Mouse (Mus musculus) urinary bladder, postnatal 14 days (tissue): ENCODE measurements around the gene Hoxa10.

Experiments
- DNase-seq: peaks from one replicate; pipeline ENCODE4 v3.0.0; 2021; ENCODE audit warnings: low spot score

Hoxa10 gene

DNA sequence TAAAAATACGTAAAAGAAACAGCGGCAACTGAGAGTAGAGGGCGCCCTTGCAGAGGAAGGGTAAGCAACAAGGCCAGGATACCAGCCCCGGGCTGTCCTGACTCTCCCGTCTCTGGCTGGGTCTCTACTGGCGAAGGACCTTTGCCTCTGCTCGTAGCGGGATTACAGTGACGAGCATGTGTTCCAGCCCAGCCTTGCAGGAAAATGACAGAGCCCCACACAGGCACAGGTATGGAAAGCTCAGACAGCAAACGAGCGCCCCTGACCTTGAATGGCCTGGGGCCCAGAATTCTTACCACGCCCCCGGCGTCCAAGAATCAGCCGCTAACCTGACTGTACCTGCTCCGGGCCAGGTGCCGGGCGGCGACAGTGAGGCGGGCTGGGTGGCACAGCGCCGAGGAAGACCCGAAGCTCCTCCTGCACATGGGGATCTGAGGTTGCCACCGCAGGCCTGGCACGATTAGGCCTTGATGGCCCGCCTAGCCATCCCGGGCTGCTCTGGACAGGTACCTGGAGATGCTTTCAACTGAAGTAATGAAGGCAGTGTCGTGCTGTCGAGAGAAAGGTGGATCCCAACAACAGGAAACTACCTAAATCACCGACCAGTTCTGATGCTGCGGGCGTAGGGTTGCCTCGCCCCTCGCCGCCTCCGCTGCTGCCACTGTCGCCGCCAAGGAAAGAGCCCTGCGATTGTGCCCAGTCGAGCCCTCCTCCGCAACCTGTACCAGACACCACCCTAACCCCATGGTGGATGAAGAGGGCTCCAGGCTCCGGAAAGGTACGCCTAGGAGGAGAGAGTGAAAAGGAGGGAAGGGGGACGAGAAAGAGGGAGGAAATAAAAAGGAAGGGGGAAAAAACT, 10.9 kb downstream of the Hoxa10 start:
- DNase-seq: no peak

DNA sequence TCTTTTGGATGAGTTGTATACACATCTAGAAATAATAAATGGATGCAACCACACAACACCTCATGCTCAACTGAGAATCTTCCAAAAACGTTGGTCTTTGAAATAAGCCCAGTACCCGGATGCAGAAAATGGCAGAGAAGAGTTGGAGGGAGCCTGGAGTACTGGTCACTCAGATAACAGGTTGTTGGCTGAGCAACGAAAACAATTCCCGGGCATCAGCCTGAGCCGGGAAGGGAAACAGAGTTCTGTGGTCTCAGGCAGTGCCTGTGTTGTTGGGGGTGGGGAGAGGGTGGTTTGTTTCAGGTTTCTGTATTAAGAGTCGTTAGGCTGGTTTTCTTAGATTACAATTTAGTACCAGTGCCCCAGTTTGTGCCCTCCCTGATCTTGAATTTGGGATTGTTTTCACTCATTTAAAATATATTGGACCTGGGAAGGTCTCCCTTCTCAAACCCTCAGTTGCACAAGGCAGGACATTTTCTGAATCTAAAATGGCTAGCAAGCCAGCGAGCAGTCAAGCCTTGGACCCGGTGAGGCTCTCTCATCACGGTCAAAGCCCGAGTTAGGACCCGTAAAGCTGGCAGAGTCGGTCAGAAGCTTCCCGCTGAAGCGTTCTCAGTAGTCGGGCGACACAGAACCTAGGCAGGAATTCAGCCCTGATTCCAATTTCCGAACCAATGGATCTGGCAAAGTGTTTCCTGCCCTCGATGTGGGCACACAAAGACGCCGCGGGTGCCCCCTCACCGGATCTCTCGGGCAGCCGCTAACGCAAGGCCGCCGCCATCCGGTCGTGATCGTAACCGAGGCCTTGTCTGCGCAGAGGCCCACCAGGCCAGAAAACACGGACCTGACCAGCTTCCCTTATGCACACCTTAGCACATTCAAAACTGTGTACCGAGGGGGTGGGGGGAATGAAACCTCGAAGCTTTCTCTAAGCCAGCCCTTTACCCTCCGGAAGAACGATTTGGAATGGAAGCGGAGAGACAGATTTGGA, 11.9 kb downstream of the Hoxa10 start:
- no peak for DNase-seq

DNA sequence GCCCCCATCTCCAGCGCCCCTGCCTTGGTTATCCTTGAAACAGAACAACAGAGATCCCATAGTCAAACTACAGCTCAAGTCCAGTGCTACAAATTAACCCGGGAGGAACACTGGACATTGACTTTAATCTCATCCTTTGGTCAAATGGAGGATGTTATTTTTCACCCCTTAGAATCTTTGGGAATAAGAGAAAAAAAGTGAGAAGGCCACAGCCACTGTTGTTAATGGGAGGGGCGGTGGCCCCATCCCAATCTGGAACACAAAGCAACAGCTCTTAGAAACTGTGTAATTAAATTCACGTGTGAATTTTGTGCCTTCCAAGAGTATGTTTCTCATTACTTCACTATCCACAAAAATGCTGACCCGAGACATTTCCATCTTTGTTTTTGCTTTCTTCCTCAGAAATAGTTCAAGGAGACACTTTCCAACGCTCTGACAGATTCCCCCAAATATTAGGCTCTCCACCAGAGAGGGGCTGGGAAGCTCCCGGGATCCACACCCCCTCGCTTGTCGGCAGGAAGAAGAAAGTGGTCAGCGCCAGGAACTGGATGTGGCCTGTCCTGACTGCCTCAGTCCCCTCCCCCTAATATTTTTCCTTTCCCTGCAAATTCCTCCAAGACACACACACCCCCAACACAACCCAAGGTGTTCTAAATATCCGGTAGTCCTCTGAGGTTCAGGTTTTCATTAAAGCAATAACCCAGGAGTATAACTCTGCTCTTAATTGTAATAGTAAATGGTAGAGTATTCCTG, 13.0 kb downstream of the Hoxa10 start:
- no peak for DNase-seq

DNA sequence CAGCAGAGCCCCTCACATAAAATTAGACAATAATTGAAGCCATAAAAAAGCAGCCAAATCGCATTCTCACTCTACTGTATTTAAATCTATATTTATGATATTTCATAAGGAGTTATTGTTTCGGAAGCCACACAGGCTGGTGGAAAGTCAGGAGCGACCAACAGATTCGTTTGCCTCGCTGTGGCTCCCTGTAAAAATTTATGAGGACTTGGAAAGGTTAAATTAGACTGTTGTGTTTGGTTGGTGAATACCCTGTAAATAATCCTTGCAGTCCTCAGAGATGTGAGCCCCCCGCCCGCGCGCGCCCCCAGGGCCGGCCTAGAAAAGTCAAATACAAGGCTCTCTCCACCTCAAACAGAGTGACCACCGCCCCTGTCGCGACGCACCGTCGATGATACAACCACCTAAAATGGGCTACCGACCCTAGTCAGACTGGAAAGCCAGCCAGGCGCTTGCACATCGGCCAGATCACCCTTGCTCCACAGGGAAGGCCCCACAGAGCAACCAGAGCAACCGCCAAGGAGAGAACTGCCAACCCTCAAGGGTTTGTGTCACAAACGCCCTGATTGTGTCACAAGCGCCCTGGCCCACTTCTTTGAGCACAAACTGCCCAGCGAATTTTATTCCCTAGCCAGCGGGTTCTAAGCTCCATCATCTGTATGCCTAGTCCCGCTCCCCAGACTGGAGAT, 13.9 kb downstream of the Hoxa10 start:
- DNase-seq: peak; percentile 42

DNA sequence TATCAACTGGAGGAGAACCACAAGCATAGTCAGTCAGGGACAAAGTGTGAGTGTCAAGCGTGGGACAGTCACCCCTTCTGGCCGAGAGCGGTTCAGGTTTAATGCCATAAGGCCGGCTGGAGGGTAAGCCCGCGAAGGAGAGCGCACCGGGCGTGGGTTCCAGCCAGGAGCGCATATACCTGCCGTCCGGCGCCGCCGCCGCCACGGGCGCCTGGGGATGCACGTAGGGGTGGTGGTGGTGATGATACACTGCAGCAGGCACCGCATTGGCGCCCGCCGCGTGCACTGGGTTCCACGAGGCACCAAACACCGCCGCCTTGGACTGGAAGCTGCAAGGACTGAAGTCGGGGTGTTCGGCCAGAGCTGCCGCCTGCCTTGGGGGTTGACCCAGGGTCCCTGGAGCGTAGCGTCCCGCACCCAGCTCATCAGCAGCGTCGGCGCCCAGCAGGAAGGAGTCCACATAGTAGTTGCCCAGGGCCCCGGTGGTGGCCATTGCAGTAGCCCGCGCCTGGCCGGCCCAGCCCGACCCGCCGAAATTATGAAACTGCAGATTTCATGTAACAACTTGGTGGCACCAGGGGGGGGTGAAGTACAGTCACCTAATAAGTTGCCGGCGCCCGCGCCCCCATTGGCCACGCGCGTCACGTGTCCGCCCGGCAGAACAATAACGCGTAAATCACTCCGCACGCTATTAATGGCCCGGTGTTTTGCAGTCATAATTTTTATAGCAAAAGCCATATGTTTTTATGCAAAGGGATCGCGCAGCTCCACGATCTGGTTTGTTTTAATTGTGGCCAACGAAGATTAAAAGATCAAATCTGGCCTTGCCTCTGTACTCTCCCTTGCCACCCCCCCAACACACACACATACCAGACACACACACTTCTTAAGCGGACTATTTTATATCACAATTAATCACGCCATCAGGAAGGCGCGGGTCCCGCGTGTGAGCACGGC, 14.8 kb downstream of the Hoxa10 start:
- peak; percentile 92 for DNase-seq

DNA sequence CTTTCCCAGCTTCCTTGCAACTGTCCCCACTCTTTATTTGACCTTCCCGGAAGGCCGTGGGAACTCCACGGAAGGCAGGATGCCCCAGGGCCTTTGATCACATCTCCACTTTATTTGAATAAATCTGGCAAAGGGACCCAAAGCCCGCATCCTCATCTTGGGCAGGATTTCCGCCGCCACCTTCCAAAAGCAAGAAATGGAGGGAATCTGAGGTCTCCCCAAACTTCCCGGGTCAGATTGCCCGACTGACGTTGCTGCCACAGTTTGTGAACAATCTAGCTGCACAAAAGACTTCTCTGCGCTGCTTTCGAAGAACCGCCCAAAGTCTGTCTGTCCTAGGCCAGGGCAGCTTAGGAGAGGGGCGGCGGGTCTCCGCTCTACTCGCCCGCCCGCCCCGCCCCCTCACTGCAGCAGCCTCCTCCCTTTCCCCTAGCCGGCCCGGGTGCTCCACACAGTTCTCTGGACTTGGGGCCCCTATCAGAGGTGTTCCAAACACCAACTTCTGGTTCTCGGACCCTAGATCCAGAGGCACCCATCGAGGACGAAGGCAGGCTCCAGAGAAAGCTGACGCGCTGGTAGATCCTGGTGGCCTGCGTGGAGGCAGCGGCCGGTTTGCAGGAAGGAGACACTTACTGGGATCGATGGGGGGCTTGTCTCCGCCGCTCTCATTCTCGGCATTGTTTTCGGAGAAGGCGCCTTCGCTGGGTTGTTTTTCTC, 15.6 kb downstream of the Hoxa10 start:
- no peak for DNase-seq

DNA sequence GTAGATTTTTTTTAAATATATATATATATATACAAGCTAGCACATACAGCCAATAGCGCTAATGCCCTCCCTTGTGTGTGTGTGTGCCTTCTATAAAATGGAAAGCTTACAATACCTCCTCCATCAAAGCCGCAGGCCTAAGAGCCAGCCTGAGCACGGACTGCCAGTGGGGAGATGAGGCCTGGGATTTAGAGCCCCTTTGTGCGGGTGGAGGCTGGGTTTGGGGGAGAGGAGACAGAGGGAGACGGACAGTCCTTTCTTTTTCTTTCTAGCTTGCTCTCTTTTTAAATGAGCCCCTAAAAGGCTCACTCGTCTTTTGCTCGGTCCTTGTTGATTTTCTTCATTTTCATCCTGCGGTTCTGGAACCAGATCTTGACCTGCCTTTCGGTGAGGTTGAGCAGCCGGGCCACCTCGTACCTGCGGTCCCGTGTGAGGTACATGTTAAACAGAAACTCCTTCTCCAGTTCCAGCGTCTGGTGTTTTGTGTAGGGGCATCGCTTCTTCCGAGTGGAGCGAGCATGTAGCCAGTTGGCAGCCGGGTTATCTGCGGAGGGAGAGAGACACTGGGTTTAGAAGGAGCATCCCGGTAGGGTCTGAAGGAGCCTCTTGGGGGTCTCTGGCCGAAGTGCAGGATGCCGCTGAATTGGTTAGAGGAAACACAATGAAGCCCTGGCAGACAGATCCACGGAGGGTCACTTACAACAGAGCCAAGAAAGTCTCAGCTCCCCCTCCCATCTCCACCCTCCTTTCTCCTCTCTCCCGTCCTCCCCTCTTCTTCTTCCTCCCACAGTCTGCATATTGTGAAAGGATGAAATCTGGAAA, 16.5 kb downstream of the Hoxa10 start:
- no peak for DNase-seq

DNA sequence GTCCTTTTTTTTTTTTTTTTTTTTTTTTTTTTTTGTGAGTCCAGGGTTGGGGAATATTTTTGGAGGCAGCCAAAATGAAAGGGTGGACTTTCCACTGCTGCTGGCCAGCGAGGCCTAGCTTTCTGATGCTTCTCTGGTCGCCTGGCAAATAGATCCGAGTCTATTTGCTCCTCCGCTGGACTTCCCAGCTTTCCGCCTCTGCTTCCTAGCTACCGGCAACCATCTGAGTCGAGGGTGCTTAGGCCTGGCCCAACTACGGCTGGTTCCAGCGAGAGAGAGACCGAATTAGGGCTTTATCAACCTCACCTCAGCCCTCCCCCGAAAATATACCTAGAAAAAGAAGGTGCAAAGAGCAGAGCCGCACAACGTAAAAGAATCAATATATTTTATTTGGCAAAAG, 17.9 kb downstream of the Hoxa10 start:
- DNase-seq: no peak

DNA sequence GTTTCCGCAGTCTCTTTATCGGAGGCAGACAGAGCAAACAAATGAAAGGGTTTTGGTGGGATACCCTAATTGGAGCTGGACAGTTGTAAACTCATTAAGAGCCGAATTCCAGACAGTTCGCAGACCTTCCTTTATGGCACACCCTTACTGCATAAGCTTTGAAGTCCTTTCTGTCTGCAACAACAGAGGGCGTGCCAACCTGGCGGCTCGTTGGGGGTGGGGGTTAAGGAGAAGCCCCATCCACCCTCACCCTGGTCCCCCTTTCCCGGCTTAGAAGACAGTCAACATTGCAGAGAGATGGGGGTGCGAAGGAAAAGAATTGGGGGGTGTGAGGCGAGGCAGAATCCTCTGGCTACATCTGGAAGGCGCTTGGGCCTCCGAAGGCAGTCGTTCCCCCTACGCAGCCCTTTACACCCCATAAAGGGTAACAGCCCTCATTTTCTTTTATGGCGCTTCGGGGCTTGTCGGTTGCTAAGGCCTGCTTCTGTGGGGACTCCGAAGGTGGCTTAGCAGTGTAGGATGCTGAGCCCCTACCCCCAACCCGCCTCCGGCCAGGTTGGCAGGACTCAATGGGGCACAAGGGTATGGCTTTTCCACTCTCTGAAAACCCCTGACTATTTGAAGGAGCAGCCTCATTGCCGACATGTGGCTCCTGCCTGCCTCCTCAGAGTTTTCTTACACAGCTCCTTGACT, 18.5 kb downstream of the Hoxa10 start:
- DNase-seq: peak; percentile 62

DNA sequence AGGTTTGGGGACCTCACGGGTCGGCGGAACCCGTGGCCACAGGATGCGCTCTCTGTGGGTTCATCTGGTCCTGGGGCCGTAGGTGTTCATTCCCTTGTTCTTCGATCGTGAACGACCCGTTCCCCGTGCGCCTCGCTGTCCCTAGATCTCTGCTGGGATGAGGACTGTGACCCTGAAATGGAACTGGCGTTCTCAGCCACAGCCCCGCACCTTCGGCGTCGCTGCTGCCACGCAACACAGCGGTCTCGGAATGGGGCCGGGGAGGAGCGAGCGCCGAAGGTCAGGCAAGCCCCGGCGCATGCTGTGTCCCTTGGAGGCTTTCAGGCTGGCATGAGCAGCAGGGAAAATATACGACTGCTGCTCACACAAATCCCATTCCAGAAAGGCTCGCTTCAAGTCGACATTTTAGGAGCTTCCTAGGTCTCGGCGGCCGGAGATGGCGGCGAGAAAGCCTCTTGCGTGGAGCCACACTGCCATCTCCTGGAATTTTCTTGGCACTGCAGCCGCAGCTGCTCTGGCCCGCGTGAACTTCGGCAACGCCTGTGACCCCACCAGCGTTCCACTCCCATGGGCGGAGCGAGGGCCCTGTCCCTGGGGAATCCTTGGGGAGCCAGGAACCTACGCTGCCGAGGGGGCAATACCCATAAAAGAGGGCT, 19.2 kb downstream of the Hoxa10 start, which contains the start of gene Hoxa7:
TSS of gene Hoxa7 (minus strand) at position 518 of the 656 bp plus-strand sequence.
- peak; percentile 94 for DNase-seq

DNA sequence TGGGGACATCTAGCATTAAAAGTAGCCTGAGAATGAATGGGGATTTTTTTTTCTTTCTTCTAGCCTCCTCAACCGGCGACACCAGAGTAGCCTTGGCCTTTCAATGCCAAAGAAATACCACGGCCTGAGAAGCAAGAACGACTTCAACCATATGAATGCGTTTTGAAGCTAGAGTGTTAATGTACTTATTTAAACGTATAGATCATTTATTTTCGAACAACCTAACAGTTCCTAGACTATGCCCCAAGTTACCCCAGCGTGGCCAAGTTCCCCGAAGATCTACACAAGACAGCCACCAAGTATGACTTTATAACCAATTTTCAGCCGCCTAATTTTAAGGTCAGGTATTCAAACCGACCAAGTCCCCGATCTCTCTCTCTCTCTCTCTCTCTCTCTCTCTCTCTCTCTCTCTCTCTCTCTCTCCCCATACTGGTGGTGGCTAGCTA, 19.8 kb downstream of the Hoxa10 start:
- DNase-seq: no peak

DNA sequence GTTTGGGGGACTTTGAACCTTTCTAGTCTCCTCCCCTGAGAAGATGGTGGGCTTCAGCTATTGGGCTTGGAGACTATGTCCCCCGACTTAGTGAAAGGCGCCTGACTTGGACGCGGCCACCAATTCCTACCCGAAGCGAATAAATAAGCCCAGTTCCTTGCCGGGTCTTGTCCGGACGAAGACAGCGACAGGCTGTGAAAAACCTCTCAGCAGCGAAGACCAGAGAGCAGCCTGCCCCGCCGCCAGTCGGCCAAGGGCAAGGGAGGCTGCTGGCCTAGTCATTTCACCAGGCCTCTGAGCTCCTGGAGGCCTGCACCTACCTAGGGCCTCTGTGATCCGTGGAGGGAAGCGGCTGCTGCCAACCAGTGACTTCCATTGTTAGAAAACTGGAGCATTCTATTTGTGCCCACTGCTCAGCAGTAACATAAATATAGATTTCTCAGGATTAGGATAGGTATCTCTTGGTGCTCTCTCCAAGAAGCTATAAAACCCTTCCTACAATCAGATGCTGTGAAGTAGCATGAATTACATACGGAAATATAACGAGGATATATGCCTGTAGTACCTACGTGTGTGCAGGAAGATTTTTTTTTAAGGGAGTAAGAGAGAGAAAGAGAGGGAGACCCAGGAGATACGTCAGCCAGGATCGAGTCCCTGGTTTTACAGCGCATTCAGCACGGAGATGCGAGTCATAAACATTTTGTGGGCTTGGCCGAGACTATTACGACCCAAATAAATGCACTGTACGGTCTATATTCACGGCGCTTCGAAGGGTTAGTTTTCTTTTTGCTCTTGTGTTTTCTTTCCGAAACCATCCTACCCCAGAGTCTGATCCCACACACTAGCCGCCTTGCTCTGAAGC, 20.4 kb downstream of the Hoxa10 start:
- peak; percentile 33 for DNase-seq

DNA sequence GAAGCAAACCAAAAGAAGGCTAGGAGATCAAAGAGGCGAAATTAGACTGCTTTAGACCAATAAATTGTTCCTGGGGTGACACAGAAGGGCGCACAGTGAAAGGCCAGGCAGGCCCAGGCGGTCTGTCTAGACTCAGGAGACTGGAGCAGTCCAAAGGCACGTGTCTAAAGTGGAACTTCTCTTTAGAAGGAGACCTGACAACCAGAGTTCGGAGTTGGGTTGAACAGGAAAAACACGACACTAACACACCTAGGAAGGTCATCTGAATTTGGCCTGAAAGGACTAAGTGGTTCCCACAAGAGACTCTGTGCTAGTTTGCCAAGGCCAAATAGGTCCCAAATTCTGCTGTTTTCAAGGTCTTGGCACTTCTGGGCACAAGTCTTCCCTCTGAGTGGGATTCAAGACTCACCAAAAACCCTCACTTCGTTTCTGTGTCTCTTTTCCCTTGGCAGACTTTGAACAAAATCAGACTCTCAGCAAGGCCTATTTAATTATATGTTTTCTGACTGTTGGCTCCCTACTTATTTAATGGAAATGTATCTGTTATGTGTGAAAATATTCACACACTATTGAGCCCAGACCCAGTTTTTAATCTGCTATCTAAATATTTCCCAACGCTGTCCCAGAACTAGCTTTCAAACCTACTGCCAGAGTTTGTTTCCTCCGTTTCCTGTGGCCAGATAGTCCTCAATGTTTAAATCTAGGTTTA, 21.3 kb downstream of the Hoxa10 start:
- DNase-seq: no peak

DNA sequence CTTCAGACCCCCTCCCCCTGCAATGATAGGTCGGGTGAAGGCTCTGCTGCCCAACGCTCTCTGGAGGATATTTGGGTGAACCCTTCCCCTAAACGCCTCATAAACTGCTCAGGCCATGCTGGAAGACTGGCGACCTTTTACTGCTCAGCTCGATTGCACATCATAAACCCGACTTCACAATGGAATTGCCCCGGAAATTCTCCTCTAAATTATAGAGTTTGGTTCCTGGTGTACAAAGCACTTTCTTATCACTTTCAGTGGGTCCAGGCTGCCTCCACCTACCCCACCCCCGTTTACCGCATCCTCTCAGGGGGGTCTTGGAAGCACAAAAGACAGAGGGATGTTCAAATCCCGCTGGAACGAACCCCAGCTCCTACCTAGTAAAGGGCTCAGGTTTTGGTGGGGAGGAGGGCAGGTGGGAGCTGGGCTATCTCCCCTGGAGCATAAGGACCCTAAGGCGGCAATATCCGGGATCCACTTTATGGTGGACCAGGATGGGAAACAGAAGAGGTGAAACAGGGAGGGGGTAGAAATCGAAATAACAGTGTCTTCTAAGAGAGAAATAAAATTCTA, 21.9 kb downstream of the Hoxa10 start:
- no peak for DNase-seq

DNA sequence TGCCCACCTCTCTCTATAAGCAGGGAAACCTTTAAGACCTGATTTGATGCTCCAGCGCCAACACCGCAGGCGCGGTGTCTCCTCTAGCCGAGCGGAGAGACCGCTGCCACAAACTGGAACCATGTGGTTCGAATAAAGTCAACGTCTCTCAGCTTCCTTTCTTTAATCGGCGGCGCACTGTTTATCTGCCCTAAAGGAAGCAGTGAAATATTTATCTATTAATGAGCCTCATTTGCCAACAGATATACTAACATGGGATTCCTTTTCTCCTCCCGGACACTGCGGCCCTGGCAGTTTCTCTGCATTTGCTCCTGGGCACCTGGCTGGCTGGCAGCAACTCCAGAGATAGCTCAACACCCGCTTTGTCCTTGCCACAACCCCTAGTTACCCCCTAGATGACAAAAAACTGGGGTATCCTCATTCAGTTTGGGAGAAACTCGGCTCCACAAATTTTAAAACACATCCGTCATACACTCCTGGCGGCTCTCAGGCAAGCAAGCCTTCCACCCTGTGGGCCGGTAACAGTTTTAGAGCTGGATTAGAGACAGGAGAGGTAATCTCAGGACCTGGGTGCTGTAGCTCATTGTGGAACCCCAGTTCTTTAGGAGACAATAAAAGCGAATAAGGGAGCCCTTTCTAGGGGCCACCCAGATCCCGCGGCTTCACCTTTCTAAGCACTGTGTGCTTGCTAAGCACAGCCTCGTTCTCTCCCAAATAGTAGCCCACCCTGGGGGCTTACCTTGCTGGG, 22.6 kb downstream of the Hoxa10 start:
- DNase-seq: peak; percentile 8
